Mouse (Mus musculus) spleen, postnatal 36 days (tissue): ENCODE results near the gene Ror2.
A peak's percentile ranks its signal among the peaks of the same experiment; 100 is the strongest.

Experiments
- DNase-seq, 2 experiments: peaks; one replicate each; pipeline ENCODE4 v3.0.0; 2022; ENCODE audit warnings: low spot score in 2 of 2, mixed read lengths in 1 of 2

The Ror2 gene

GRCm38 (mm10) chr13:53233826-53234786 is 51.8 kb downstream of the Ror2 start:
- DNase-seq, result no peak

GRCm38 (mm10) chr13:53233381-53233780 is 52.5 kb downstream of the Ror2 start:
- no peak for DNase-seq

DNA sequence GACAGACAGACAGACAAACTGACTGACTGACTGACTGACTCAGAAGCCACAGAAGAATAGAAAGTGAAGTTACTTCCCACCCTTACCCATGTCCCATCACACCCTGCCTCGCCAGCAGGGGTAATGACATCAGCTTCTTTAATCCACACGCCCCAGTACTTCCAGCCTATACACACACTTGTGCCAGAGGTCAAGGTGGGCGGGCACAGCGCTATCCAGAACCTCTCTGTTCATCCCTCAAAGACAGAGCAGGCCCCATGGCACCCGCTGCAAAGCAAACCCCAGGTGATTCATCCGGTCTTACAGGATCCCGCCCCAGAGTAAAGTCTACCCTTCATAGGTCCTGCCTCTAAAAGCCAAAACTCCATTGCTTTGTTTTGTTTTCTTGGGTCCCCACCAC is 53.5 kb downstream of the Ror2 start:
- no peak for DNase-seq

DNA sequence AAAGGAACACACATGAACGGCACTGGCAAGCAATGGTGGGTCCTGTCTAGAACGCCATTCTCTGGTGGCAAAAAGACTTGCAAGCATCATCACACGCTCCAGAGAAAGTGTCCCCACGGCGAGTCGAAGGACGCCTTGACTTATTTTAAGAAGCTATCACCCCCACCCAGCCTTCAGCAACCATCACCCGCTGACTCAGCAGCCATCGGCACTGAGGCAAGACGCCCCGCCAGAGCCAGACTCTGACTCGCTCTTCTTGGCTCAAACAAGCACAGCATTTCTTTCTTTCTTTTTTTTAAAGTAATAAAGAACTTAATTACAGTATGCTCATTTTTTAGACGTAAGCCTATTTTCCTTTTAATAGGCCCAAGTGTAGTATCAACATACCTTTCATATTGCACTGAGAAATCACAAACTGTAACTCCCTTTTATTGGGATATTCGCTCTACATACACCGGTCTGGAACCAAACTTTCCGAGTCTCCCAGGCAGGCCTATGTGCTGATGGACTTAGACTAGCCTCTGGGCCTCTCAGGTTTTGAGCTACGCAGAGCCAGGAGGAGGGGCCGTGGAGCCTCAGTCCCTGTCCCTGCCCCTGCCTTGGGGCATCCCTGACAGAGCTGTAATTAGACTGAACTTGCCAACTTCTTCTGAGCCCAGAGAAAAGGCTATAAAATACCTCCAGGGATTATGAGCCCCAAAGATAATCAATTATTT is 55.3 kb downstream of the Ror2 start:
- DNase-seq, result no peak

GRCm38 (mm10) chr13:53227019-53227418 is 58.9 kb downstream of the Ror2 start:
- no peak for DNase-seq

GRCm38 (mm10) chr13:53226461-53226860 is 59.5 kb downstream of the Ror2 start:
- no peak for DNase-seq

DNA sequence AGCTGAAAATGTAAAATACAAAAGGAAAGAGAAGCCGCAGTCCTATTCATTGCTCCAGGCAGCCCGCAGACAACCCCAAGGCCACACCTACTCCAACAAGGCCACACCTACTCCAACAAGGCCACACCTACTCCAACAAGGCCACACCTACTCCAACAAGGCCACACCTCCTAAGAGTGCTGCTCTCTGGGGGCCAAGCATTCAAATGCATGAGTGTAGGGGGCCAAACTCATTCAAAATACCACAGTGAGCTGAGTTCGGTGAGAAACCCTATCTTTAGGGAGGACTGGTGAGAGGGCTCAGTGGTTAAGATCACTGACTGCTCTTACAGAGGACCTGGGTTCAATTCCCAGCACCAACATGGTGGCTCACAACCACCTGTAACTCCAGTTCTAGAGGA is 60.0 kb downstream of the Ror2 start:
- DNase-seq, result no peak

- DNase-seq, result no peak
Observed at GRCm38 (mm10) chr13:53221176-53221575, 64.7 kb downstream of the Ror2 start.

- DNase-seq, result no peak
Observed at GRCm38 (mm10) chr13:53219889-53220288, 66.0 kb downstream of the Ror2 start.

DNA sequence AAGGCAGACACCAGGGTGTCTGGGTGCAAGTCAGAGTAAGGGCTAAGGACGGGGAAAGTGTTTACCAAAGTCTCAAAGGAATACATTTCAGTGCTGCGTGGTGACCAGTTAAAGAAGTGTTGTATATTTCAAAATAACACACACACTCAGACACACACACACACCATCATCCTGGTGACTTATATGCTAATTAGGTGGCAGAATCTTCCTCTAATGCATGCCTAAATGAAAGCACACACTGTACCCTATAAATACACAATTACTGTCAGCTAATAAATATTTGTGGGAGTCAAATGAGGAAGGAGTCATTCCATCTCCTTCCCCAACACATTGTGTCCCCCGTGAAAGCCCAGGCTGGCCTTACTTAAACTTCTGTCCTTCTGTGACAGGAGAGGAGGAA is 66.5 kb downstream of the Ror2 start:
- DNase-seq, result peak in 1 of 2 experiments; percentile 5

- no peak for DNase-seq
Observed at GRCm38 (mm10) chr13:53217396-53217975, 68.4 kb downstream of the Ror2 start.

- no peak for DNase-seq
Observed at GRCm38 (mm10) chr13:53211971-53212733, 73.8 kb downstream of the Ror2 start.

DNA sequence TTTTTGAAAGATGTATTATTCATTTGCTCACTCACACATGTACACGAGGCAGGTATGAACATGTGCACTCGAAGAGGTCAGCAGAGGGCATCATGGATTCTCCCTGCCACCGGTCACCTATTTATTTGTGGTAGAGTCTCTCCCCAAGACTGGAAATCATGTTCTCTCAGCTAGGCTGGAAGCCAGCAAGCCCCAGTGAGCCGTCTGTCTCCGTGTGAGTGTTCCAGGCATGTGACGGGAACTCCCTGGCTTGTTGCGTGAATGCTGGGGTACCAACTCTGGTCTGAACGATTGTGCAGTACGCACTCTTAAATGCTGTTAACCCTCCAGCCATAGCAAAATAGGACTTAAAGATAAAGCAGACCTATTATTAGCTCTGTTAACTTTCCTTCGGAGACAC is 77.4 kb downstream of the Ror2 start:
- no peak for DNase-seq

- DNase-seq, result no peak
Observed at GRCm38 (mm10) chr13:53205128-53205911, 80.6 kb downstream of the Ror2 start.

DNA sequence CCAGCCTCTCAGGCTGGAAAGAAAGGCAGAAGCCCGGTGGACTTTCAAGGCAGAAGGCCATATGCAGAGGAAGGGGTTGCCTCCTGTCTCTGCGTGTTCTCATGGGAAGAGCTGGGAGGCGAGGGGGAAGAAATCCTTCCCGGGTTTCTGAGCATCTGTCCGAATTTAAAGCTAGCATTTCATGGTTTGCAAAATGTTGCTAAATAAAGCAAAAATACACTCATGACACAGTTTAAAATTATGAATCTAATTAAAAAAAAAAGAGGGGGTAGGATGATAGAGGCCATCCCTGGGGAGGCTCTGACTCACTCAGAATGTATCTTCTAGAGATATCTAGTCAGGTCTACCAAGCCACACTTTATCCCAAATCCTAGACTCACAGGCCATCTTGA is 83.5 kb downstream of the Ror2 start:
- no peak for DNase-seq

GRCm38 (mm10) chr13:53201628-53202438 is 84.1 kb downstream of the Ror2 start:
- no peak for DNase-seq

GRCm38 (mm10) chr13:53200121-53200520 is 85.8 kb downstream of the Ror2 start:
- no peak for DNase-seq

GRCm38 (mm10) chr13:53199262-53199661 is 86.7 kb downstream of the Ror2 start:
- DNase-seq, result no peak

- DNase-seq, result no peak
Observed at GRCm38 (mm10) chr13:53196690-53197089, 89.2 kb downstream of the Ror2 start.
